Mouse (Mus musculus): ENCODE data around the gene Krt6a. TPM values are rescaled to one million over a fixed set of nuclear protein-coding genes. Genes with fewer than 3 reads are reported as not detected.
"Not testable (repeated sequence)": the region's sequence is repeated elsewhere in the genome, so short reads cannot be mapped to it uniquely, and the experiment has no call there.

The Krt6a gene
- polyA plus RNA-seq, 1 experiment from 2014 or later: not detected

- no peaks in the 10 kb centered on the region for H3K4me1 ChIP-seq (replicated peaks; ENCODE audit: control insufficient read depth, insufficient read depth, low read length)
- no peak for ATAC-seq (ENCODE audit: low FRiP score)
These were observed 13.3 kb upstream of the Krt6a start for GRCm38 (mm10) chr15:101707454-101707853.

GRCm38 (mm10) chr15:101704066-101704465 is 10.0 kb upstream of the Krt6a start:
- Histone ChIP-seq H3K9me3 (ENCODE audit: control insufficient read depth, low read length) (no peaks in the 10 kb centered on the region), H3K36me3 (replicated peaks; ENCODE audit: control insufficient read depth, insufficient read depth) (no peaks in the 10 kb centered on the region), H3K4me2 (replicated peaks) (no peak overlapping the region), H3K4me1 (replicated peaks; ENCODE audit: control insufficient read depth, insufficient read depth, low read length) (no peaks in the 10 kb centered on the region), H3K27ac (no peak overlapping the region), H3K27me3 (ENCODE audit: control insufficient read depth, insufficient read depth, low read length) (no peaks in the 10 kb centered on the region), H3K4me3 (replicated peaks; ENCODE audit: low read length) (no peak overlapping the region), H3K9ac (no peak overlapping the region)
- DNase-seq (ENCODE audit: low spot score): no peak
- ATAC-seq (ENCODE audit: low FRiP score): no peak
- WGBS: 70% methylated on average over 4 of the region's 4 CpGs

More at GRCm38 (mm10) chr15:101707454-101707853, 13.3 kb upstream of the Krt6a start:
- WGBS: 94% methylated on average over 9 of the region's 9 CpGs
- no peaks in the 10 kb centered on the region for H3K27me3 ChIP-seq (ENCODE audit: control insufficient read depth, insufficient read depth, low read length)
- no peak overlapping the region for H3K4me3 ChIP-seq (replicated peaks; ENCODE audit: low read length)
- H3K4me2 ChIP-seq (replicated peaks): no peak overlapping the region
- DNase-seq (ENCODE audit: low spot score): no peak
- no peak overlapping the region for H3K27ac ChIP-seq
- no peaks in the 10 kb centered on the region for H3K36me3 ChIP-seq (replicated peaks; ENCODE audit: control insufficient read depth, insufficient read depth)
- H3K9me3 ChIP-seq (ENCODE audit: control insufficient read depth, low read length): no peaks in the 10 kb centered on the region
- H3K9ac ChIP-seq: no peak overlapping the region

GRCm38 (mm10) chr15:101702380-101702779 is 8.3 kb upstream of the Krt6a start:
- Histone ChIP-seq H3K36me3 (replicated peaks; ENCODE audit: control insufficient read depth, insufficient read depth) (no peaks in the 10 kb centered on the region), H3K4me2 (replicated peaks) (no peak overlapping the region), H3K4me1 (replicated peaks; ENCODE audit: control insufficient read depth, insufficient read depth, low read length) (no peaks in the 10 kb centered on the region), H3K9ac (no peak overlapping the region), H3K4me3 (replicated peaks; ENCODE audit: low read length) (no peak overlapping the region), H3K9me3 (ENCODE audit: control insufficient read depth, low read length) (no peaks in the 10 kb centered on the region), H3K27ac (no peak overlapping the region), H3K27me3 (ENCODE audit: control insufficient read depth, insufficient read depth, low read length) (no peaks in the 10 kb centered on the region)
- WGBS: 4% methylated on average over 2 of the region's 2 CpGs
- ATAC-seq (ENCODE audit: low FRiP score): no peak
- no peak for DNase-seq (ENCODE audit: low spot score)

DNA sequence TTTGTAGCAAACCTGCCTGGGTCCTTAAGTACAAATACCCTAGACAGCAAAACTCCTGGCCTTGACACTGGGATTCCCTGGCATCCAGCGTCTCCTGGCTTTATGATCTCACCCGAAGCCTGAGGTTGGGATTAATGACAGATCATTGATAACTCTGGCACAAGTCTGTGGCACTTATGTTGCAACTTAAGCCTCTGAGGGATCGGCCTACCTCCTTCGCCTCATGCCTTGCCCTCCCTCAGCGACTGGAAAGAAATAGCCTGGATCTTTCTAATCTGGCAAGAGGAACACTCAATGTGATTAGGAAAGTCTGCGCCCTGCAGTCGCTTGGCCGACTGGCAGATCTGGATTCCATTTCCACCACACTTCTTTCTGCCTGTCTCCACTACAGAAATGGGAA is 5.8 kb upstream of the Krt6a start:
- Histone ChIP-seq H3K27ac (no peak overlapping the region), H3K9ac (no peak overlapping the region), H3K4me3 (replicated peaks; ENCODE audit: low read length) (no peak overlapping the region), H3K36me3 (replicated peaks; ENCODE audit: control insufficient read depth, insufficient read depth) (no peaks in the 10 kb centered on the region), H3K9me3 (ENCODE audit: control insufficient read depth, low read length) (no peaks in the 10 kb centered on the region), H3K27me3 (ENCODE audit: control insufficient read depth, insufficient read depth, low read length) (no peaks in the 10 kb centered on the region), H3K4me2 (replicated peaks) (no peak overlapping the region), H3K4me1 (replicated peaks; ENCODE audit: control insufficient read depth, insufficient read depth, low read length) (no peaks in the 10 kb centered on the region)
- WGBS: 89% methylated on average over 8 of the region's 8 CpGs
- ATAC-seq (ENCODE audit: low FRiP score) (no peak), DNase-seq (ENCODE audit: low spot score) (no peak)

- Histone ChIP-seq H3K4me3 (replicated peaks; ENCODE audit: low read length) (no peak overlapping the region), H3K4me1 (replicated peaks; ENCODE audit: control insufficient read depth, insufficient read depth, low read length) (no peaks in the 10 kb centered on the region), H3K27ac (no peak overlapping the region), H3K9ac (no peak overlapping the region), H3K9me3 (ENCODE audit: control insufficient read depth, low read length) (no peaks in the 10 kb centered on the region), H3K4me2 (replicated peaks) (no peak overlapping the region), H3K27me3 (ENCODE audit: control insufficient read depth, insufficient read depth, low read length) (no peaks in the 10 kb centered on the region), H3K36me3 (replicated peaks; ENCODE audit: control insufficient read depth, insufficient read depth) (no peaks in the 10 kb centered on the region)
- ATAC-seq (ENCODE audit: low FRiP score) (no peak), DNase-seq (ENCODE audit: low spot score) (no peak)
- WGBS: 60% methylated on average over 3 of the region's 3 CpGs
These were observed 5.1 kb upstream of the Krt6a start for GRCm38 (mm10) chr15:101699192-101699591.

- no peak for DNase-seq (ENCODE audit: low spot score)
- WGBS: 79% methylated on average over 8 of the region's 8 CpGs
- no peak overlapping the region for H3K9ac ChIP-seq
These were observed 3.5 kb upstream of the Krt6a start for GRCm38 (mm10) chr15:101697326-101698188.

GRCm38 (mm10) chr15:101690460-101690859 is 3.6 kb downstream of the Krt6a start:
- not testable (repeated sequence) for H3K4me3 ChIP-seq (replicated peaks; ENCODE audit: low read length); ATAC-seq (ENCODE audit: low FRiP score); H3K9me3 ChIP-seq (ENCODE audit: control insufficient read depth, low read length); H3K9ac ChIP-seq; H3K27me3 ChIP-seq (ENCODE audit: control insufficient read depth, insufficient read depth, low read length); H3K4me1 ChIP-seq (replicated peaks; ENCODE audit: control insufficient read depth, insufficient read depth, low read length); H3K36me3 ChIP-seq (replicated peaks; ENCODE audit: control insufficient read depth, insufficient read depth); H3K27ac ChIP-seq; H3K4me2 ChIP-seq (replicated peaks); DNase-seq (ENCODE audit: low spot score)
- 93% methylated on average over 5 of the region's 5 CpGs for WGBS

More at GRCm38 (mm10) chr15:101697326-101698188, 3.5 kb upstream of the Krt6a start:
- H3K4me1 ChIP-seq (replicated peaks; ENCODE audit: control insufficient read depth, insufficient read depth, low read length): no peaks in the 10 kb centered on the region
- H3K36me3 ChIP-seq (replicated peaks; ENCODE audit: control insufficient read depth, insufficient read depth): no peaks in the 10 kb centered on the region
- H3K4me3 ChIP-seq (replicated peaks; ENCODE audit: low read length): no peak overlapping the region
- no peaks in the 10 kb centered on the region for H3K9me3 ChIP-seq (ENCODE audit: control insufficient read depth, low read length)
- no peak for ATAC-seq (ENCODE audit: low FRiP score)
- H3K27me3 ChIP-seq (ENCODE audit: control insufficient read depth, insufficient read depth, low read length): no peaks in the 10 kb centered on the region
- H3K4me2 ChIP-seq (replicated peaks): no peak overlapping the region
- no peak overlapping the region for H3K27ac ChIP-seq

- WGBS: 77% methylated on average over 2 of the region's 2 CpGs
- no peak overlapping the region for H3K4me2 ChIP-seq (replicated peaks)
- no peak for ATAC-seq (ENCODE audit: low FRiP score)
These were observed 5.9 kb downstream of the Krt6a start for GRCm38 (mm10) chr15:101688161-101688560.

DNA sequence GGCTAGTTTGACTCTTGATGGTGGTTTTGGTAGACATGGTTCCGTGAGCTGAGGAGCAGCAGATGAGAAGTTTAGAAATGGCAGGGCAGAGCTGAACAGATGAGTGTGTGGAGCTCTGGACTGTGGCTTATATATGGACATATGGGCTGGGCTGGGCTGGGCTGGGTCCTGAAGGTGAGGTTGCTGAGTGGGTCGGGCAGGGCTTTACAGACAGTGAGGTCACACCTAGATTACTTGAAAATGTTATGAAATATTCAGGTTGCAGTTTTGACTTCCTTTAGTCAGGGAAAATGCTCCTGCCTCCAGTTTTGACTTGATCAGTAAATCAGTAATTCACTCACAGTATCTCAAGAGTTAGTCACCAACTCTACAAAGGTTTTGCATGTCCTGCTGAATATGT is 13.9 kb downstream of the Krt6a start, which contains the start of gene Krt6b:
Gene Krt6b (minus strand): TSS at position 101 of the 400 bp plus-strand sequence.
- Histone ChIP-seq H3K27me3 (ENCODE audit: control insufficient read depth, insufficient read depth, low read length) (no peaks in the 10 kb centered on the region), H3K36me3 (replicated peaks; ENCODE audit: control insufficient read depth, insufficient read depth) (no peaks in the 10 kb centered on the region), H3K4me2 (replicated peaks) (no peak within 1 kb of the TSS), H3K9me3 (ENCODE audit: control insufficient read depth, low read length) (no peaks in the 10 kb centered on the region), H3K4me1 (replicated peaks; ENCODE audit: control insufficient read depth, insufficient read depth, low read length) (no peaks in the 10 kb centered on the region), H3K4me3 (replicated peaks; ENCODE audit: low read length) (no peak within 1 kb of the TSS), H3K27ac (no peak within 1 kb of the TSS), H3K9ac (no peak within 1 kb of the TSS)
- 93% methylated on average over 2 of the region's 2 CpGs for WGBS
- DNase-seq (ENCODE audit: low spot score) (no peak), ATAC-seq (ENCODE audit: low FRiP score) (no peak)

More at GRCm38 (mm10) chr15:101688161-101688560, 5.9 kb downstream of the Krt6a start:
- Histone ChIP-seq H3K27me3 (ENCODE audit: control insufficient read depth, insufficient read depth, low read length) (no peaks in the 10 kb centered on the region), H3K4me1 (replicated peaks; ENCODE audit: control insufficient read depth, insufficient read depth, low read length) (no peaks in the 10 kb centered on the region), H3K36me3 (replicated peaks; ENCODE audit: control insufficient read depth, insufficient read depth) (no peaks in the 10 kb centered on the region), H3K9ac (no peak overlapping the region), H3K4me3 (replicated peaks; ENCODE audit: low read length) (no peak overlapping the region), H3K9me3 (ENCODE audit: control insufficient read depth, low read length) (no peaks in the 10 kb centered on the region), H3K27ac (no peak overlapping the region)
- DNase-seq (ENCODE audit: low spot score): no peak
